Mouse (Mus musculus) cerebellum, adult 11-12 months (tissue): ENCODE data around the gene Dusp5.

Experiments
- DNase-seq: peaks from one replicate; pipeline ENCODE4 v3.0.0; 2022

The Dusp5 gene

GRCm38 (mm10) chr19:53528752-53529454, at the start of gene Dusp5:
Dusp5 (plus strand) TSS chr19:53529109.
- peak; percentile 97 for DNase-seq

DNA sequence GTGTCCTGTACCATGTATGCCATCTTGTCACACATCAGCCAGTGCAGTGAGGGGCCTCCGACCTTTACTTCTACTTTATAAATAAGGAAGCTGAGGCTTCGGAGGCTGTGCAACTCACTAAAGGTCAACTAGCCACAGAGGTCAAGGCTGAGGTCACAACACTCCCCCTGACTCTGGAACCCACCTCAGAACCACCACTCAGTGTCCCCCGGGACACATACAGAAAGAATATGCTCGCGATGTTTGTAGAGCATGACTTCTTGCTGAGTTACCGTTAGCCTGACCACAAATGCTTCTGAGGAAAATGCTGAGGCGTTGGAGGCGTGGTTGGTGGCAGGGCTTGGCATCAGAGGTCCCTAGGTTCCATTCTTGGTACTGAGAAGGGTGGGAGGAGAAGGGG, 49.3 kb upstream of the Dusp5 start:
- DNase-seq: no peak

DNA sequence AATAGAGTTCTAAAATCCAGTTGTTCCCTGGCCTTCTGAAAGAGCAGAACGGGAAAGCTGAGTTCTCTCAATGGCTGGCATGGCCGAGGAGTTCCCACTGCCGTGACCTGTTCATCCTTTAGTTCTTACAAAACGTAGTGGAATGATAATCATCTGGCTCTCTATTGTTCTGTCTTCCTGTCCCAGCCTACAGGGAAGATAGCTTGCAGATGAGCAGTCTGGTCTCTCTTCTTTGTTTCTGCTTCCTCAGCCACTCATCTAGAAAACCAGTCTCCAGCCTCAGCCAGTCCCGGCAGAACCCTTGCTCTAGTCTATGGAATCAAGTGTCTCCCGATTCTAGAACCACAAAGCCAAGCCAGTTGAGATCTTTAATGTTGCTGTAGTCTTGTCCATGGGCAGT, 46.8 kb upstream of the Dusp5 start:
- no peak for DNase-seq

- DNase-seq: no peak
Measured at GRCm38 (mm10) chr19:53482527-53482926, 46.4 kb upstream of the Dusp5 start.

DNA sequence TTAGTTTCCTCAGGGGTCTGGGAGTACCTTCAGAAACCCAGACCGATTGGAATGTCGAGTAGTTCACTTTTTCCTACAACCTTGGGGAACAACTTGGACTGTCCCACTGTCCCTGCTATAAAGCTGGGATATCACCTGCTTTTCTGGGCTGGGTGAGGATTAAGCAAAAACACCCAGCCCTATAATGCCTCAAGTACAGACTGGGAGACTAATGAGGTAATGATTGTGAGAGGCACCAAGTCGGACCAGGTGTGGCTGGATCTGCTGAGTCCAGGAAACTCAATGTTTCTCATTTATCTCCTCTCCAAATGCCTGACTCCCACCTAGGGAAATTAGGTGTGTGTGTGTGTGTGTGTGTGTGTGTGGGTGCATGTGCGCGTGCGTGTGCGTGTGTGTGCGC, 44.9 kb upstream of the Dusp5 start:
- no peak for DNase-seq

DNA sequence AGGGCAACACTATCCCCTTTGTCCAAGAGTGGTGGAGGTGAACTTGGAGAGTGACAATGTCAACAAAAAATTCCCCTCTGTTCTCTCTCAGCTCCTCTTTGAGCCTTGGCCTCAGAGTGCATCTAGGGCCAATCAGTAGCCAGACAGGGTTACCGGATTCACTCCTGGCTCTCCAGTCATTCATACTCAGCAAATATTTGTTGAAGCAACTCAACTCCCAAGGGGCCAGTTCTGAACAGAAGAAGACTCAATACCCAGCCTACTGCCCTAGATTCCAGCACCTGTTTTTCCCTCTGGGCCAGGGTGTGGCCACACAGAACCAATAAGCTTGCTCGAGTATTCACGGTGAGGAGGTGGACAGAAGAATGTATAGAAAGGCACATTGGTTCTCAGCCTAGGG, 44.0 kb upstream of the Dusp5 start:
- no peak for DNase-seq

DNA sequence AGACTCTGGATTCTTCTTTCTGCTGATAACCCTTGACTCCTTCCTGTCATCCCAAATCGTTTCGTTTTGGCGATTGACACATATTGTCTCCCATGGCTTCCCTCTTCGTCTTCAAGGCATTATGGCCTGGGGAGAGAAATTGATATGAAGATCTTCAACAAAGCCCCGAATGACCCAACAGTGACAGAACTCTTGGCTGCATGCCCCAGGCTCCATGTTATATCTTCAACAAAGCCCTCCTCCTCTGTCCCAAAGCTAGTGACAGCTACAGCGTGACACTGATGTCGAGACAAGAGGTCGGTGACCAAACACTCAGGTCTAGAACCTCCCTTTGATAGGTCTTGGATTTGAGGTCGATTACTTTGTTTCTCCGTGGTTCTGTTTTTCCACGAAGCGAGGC, 39.7 kb upstream of the Dusp5 start:
- no peak for DNase-seq

GRCm38 (mm10) chr19:53489910-53490309, 39.0 kb upstream of the Dusp5 start:
- no peak for DNase-seq

- no peak for DNase-seq
Measured at GRCm38 (mm10) chr19:53490898-53491297, 38.0 kb upstream of the Dusp5 start.

DNA sequence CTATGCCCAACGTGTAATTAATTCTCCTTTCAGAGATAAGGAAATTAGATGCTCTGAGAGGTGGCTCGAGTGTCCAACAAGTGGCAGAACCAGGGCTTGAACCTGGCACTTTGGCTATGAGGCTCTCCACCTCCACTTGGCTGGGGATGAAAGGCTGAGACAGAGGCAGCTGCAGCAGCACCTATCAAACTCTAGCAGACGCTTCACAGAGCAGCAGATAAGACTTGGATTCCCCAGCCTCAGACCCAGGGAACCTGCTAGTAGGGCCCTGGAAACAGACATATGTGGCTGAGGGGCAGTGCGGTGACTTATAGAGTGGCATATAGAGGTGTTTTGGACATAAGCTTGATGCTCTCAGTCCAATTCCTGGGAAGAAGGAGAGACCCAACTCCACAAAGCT, 36.4 kb upstream of the Dusp5 start:
- no peak for DNase-seq

GRCm38 (mm10) chr19:53493866-53494265, 35.0 kb upstream of the Dusp5 start:
- no peak for DNase-seq

GRCm38 (mm10) chr19:53497910-53498309, 31.0 kb upstream of the Dusp5 start:
- peak; percentile 55 for DNase-seq

GRCm38 (mm10) chr19:53499049-53499448, 29.9 kb upstream of the Dusp5 start:
- no peak for DNase-seq

DNA sequence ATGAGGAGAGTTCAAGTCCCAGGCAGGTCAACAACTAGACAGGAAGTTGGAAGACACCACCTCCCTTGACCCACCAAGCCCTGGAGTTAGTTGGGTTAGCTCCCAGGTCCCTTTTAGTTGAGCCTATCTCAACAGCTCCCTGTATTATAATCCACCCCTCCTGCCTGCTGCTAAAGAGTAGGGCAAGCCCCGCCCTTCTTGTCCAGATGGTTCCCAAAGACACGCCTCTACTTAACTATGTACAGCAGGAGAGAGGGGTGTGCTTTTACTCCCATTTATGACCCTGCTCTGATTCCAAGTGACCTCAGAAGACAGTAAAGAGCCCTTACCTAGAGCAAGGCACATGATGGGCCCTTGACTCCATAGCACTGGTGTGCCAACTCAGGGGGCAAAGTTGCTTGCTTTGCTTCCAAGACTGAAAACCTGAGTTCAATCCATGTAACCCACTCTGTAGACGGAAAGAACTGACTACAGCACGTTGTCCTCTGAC, 29.4 kb upstream of the Dusp5 start:
- peak; percentile 69 for DNase-seq

DNA sequence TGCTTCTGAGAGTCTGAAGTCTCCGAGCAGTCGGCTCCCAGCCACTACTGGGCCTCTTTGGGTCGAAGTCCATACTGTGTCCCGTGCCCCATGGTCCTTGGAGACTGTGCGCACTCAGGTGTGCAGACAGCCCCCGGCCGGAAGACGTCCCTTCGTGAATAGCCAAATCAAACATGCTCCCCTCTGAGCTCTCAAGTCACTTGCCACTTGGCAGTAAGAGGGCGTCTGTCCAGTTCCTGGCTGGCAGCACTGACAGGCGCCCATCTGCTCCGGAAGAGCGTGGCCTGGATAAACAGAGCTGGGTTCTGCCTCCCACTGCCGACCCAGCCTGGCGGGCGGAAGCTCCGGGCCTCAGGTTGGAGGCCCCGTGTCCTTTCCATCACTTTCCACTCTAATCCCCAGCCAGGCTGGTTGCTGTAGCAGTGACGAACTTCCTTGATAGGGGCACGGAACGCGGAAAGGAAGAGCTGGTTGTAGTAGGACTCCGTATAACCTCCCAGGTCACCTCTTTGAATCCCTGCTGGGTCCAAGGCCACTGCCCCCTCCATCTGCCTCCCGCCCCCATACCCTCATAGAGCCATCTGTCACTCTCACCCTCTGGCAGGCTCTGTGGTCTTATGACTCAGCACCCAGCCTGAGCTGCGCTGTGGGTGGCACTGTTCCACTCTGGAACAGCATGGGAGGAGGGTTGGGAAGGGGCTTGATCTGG, 28.5 kb upstream of the Dusp5 start:
- DNase-seq: peak; percentile 99

GRCm38 (mm10) chr19:53501239-53501638, 27.7 kb upstream of the Dusp5 start:
- peak; percentile 68 for DNase-seq

DNA sequence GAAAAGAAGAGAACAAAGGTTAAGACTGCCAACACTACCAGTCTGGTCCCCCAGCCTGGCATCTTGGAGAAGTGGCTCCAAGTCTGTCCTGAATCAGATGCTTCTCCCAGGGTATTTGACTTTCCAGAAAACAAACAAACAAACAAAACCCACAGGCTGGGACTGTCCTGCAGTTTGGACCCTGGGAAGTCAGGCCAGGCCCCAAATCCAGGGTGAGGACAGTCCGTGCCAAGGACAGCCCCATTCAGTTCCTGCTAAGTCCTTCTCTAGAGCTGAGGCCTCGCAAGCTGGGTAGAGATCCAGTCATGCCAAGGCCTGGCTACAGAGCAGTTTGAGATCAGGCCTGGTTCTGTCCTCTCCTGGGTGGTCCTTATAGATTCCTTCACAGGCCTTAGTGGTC, 27.1 kb upstream of the Dusp5 start:
- DNase-seq: peak; percentile 61

DNA sequence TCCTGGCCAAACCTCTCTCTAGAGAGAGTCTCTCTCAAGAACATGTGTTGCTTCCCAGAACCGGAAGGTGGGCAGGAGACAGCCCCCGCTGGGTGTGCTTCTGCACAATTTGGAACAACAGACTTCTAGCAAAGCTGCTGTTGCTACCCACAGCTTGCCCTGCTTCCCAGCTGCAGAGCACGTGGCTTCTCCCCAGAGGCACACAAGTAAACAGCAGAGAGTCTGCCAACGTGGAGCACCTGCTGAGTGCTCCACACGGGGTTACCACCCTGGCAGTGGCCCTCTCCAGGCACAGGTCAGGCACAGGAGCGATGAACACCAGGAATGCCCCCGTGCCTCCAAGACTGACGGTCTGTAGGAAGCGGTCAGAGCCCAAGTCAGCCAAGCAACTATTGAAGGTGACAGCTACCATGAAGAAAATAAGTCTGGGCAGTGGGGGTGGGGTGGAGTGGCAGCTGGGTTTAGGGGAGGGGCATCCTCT, 26.0 kb upstream of the Dusp5 start:
- peak; percentile 70 for DNase-seq

- no peak for DNase-seq
Measured at GRCm38 (mm10) chr19:53504181-53504580, 24.7 kb upstream of the Dusp5 start.

DNA sequence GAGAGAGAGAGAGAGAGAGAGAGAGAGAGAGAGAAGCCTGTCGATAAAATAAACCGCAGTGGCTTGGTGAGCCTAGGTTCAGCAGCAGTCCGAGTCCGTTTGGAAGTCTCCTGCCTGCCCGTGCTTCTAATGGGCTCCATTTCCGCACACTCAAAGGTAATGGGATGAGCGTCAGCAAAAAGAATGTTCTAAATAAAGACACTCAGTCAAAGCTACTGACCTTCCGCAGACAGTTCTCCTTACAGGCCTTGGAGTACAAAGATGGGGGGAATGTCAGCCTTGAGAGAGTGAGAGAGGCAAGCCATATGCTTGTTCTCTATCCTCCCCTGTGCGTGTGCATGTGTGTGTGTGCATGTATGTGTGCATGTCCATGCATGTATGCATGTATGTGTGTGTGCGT, 23.2 kb upstream of the Dusp5 start:
- no peak for DNase-seq

GRCm38 (mm10) chr19:53507497-53507896, 21.4 kb upstream of the Dusp5 start:
- DNase-seq: no peak

DNA sequence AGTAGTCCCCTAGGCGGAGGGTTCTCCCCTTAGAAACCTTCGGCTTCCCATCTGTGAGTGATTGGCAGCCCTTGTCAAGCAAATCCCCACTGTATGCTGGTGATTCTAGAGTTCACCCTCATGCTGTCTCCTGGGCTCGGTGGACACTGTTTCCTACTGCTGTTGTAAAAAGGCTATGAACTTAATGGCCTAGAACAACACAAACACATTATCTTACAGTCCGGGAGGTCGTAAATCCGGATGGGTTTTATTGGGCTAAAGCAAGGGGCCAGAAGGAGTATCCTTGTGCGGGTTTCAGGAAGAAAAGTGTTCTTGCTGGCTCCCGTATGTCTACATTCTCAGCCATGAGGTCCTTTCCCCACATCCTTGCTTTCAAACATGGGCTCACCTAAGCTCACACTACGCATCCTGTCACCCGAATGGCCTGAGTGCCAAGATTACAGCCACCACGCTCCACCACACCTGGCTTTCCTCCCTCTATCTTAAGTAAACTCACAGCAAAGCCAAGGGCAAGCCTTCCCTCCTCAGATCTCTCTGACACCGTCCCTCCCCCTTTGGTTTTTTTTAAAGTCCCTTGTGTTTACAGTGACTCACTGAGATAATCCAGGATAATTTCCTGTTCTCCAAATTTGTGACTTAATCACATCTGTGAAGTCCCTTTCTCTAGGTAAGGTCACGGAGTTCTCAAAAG, 17.5 kb upstream of the Dusp5 start:
- DNase-seq: no peak

GRCm38 (mm10) chr19:53517370-53518096, 11.4 kb upstream of the Dusp5 start:
- peak; percentile 84 for DNase-seq
